Mouse (Mus musculus) heart, embryonic 10.5 days (tissue): ENCODE measurements around the gene Myom1. TPM values are rescaled to one million over a fixed set of nuclear protein-coding genes. Genes with fewer than 3 reads are reported as not detected.

Experiments used
- DNase-seq: peaks from one replicate; pipeline ENCODE4 v3.0.0-alpha.2; 2017; ENCODE audit warnings: low spot score
- H3K27ac ChIP-seq: fragments of 300-500 bp; sonication (generic); 2 replicates; pipeline ENCODE4 v1.5.1; 2016; ENCODE audit warnings: mild to moderate bottlenecking
- H3K27me3 ChIP-seq: fragments of 300-500 bp; sonication (generic); 2 replicates; pipeline ENCODE4 v1.6.1; 2016; ENCODE audit warnings: mild to moderate bottlenecking; ENCODE audit not compliant: poor library complexity, insufficient read depth, severe bottlenecking
- H3K36me3 ChIP-seq: fragments of 300-500 bp; sonication (generic); 2 replicates; pipeline ENCODE4 v1.6.1; 2016; ENCODE audit warnings: mild to moderate bottlenecking, moderate library complexity
- H3K4me1 ChIP-seq: fragments of 300-500 bp; sonication (generic); 2 replicates; pipeline ENCODE4 v1.6.1; 2016; ENCODE audit warnings: mild to moderate bottlenecking
- H3K4me3 ChIP-seq: fragments of 300-500 bp; sonication (generic); 2 replicates; pipeline ENCODE4 v1.5.1; 2016; ENCODE audit warnings: mild to moderate bottlenecking, moderate library complexity
- H3K9me3 ChIP-seq: fragments of 300-500 bp; sonication (generic); 2 replicates; pipeline ENCODE4 v1.6.1; 2016; ENCODE audit warnings: mild to moderate bottlenecking, moderate library complexity
- WGBS: fragments of 180-500 bp; shearing (Covaris S2); methylation state at CpG from one replicate; pipeline ENCODE4 v1.1.7; 2016; 5-methylcytosine and 5-hydroxymethylcytosine counted together
- polyA plus RNA-seq: library from polyadenylated mRNA; unstranded; fragments of >200 nt; fragmentation: Nextera tagmentation; extraction: Ambion mirVana; gene quantifications from 2 replicates; pipeline ENCODE4 v1.2.1, GENCODE M21; 2016

Myom1 gene
- polyA plus RNA-seq, 1 experiment from 2014 or later: 109 TPM

DNA sequence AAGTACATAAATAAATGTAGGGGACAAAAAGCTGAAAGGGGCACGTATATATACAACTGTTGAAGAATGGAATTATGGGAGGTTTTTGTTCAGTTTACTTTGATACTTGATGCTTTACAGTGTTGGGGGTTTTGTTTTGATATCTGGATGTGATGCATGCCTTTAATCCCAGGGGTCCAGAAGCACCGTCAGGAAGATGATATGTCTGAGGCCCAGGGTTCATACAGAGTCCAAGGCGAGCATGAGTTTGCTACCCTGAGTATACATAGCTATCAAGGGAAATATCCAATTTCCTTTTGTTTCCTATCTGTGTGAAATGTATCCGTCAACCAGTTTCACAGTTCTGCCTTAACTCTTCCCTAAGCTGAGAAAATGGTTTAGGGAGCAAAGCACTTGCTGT lies 150.9 kb downstream of the Myom1 start:
- WGBS: 43% methylated on average over 4 of the region's 4 CpGs
- no peak for DNase-seq
- H3K4me3 ChIP-seq: no peak overlapping the region
- no peaks in the 10 kb centered on the region for H3K36me3 ChIP-seq
- no peaks in the 10 kb centered on the region for H3K9me3 ChIP-seq
- H3K4me1 ChIP-seq: 0 out of 2 replicates have a peak, but pooled peaks cover 7% of the 10 kb centered on the region
- H3K27me3 ChIP-seq: no peaks in the 10 kb centered on the region
- H3K27ac ChIP-seq: no peak overlapping the region

DNA sequence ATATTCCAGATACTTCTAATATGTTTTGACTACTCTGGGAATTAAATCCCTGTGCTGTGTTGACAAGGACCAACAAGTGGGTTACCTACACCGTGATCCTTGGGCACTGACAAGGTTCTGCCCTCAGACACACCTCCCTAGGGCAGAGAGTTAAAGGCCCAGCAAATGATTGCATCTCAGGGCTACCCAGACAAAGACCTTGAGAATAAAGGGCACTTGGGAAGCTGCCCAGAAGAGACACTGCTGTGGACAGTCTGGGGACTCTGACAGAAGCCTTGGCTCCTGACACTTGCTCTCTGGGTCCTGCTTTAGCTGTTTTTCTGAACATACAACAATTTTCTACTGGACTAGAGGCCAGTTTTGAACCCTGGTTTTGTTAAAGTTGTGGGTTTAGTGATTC lies 152.8 kb downstream of the Myom1 start:
- WGBS: 51% methylated on average over 1 of the region's 1 CpGs
- Histone ChIP-seq H3K4me3 (no peak overlapping the region), H3K36me3 (no peaks in the 10 kb centered on the region), H3K27me3 (no peaks in the 10 kb centered on the region), H3K9me3 (no peaks in the 10 kb centered on the region), H3K4me1 (peaks cover 15% of the 10 kb centered on the region), H3K27ac (no peak overlapping the region)
- no peak for DNase-seq

DNA sequence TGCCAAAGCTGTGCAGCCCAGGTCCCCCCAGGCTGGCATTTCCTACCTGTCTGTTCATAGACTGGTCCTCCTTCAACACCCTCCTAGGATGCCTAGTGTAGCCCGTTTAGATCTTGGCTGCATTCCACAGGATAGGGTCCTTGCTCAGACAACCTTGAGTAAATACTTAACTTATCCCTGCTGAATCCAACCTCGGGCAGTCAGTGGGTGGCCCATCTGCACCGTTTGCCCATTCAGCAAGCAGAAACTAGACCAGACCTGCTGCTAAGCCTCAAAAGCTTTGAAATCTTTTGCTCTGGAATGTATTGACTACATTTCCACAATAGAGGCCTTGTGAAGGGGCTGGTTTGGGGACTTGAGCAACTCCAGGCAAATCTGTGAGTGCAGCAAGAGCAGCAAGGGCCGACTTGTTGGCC lies 156.7 kb downstream of the Myom1 start:
- 27% methylated on average over 4 of the region's 4 CpGs for WGBS

DNA sequence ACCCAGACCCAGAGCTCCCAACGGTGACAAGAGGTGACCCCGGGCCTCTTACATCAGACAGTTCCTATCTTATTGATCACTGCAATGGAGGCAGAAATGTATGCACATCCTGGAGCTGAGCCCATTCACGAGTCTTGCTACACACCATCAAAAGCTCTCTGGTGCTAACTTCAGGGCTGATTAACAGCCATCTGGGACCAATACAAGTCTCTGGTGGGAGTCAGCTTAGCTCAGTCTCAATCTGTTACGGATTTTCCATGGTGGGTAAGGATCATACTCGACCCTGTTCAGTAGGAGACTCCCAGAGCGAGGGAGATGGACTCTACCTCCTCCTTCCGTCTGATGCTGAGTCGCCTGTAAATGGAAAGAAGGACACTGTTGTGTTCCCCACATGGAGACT lies 157.3 kb downstream of the Myom1 start:
- Histone ChIP-seq H3K4me1 (peaks cover 14% of the 10 kb centered on the region), H3K9me3 (no peaks in the 10 kb centered on the region), H3K27me3 (no peaks in the 10 kb centered on the region), H3K36me3 (no peaks in the 10 kb centered on the region), H3K27ac (peak overlapping the region; percentile 24; the same call in 1 of the 2 replicates), H3K4me3 (no peak overlapping the region)
- DNase-seq: no peak
- 71% methylated on average over 8 of the region's 8 CpGs for WGBS

More for the DNA sequence above, 156.7 kb downstream of the Myom1 start:
- Histone ChIP-seq H3K4me1 (peaks cover 15% of the 10 kb centered on the region), H3K27ac (peak overlapping the region; percentile 24; the same call in 1 of the 2 replicates), H3K36me3 (no peaks in the 10 kb centered on the region), H3K9me3 (no peaks in the 10 kb centered on the region), H3K27me3 (no peaks in the 10 kb centered on the region), H3K4me3 (no peak overlapping the region)
- no peak for DNase-seq

DNA sequence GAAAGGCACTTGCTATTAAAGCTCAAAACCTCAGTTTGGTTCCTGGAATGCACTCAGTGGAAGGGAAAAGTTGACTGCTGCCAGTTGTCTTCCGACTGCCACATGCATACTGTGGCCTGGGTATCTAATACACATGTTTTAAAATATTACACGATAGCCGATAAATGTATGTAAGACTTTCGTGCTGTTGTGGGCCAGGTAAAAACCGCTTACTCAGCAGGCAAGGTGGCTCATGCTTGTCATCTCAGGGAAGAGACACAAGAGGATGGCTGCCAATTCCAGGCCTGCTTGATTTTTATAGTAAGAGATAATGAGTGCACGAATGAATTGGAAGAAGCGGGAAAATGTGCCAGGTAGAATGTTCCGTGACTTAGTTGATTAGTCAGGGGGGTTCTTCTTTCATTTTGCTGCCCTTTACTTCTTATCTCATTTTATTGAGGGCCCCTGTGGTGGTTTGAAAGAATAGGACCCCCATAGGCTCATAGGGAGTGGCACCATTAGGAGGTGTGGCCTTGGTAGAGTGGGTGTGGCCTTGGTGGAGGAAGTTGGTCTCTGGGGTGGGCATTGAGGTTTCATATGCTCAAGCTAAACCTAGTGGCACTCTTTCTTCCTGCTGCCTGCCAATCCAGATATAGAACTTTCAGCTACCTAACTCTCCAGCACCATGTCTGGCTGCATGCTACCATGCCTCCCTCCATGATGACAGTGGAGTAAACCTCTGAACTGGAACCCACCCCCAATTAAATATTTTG lies 158.0 kb downstream of the Myom1 start:
- Histone ChIP-seq H3K27ac (no peak overlapping the region), H3K27me3 (no peaks in the 10 kb centered on the region), H3K4me3 (no peak overlapping the region), H3K4me1 (peaks cover 8% of the 10 kb centered on the region), H3K36me3 (no peaks in the 10 kb centered on the region), H3K9me3 (no peaks in the 10 kb centered on the region)
- 96% methylated on average over 8 of the region's 8 CpGs for WGBS
- no peak for DNase-seq

DNA sequence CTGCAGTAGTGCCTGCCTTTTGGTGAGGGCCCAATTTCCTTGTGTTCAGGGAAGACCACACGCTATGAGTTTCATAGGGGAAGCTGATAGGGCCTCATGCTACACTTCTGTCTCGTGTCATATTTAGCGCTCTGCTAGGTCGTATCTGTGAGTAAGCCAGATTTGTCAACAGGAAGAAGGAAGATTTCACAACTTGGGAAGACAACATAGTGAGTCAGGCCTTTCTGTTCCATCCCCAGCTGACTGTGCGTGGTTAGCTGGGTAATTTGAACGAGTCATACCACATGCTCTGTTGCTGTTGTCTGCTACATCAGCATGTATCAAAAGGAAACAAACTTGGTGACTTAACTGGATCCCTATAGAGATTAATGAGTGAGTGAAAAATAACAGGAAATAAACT lies 162.6 kb downstream of the Myom1 start:
- peaks cover 14% of the 10 kb centered on the region for H3K4me1 ChIP-seq
- no peak overlapping the region for H3K4me3 ChIP-seq
- H3K27ac ChIP-seq: no peak overlapping the region
- no peaks in the 10 kb centered on the region for H3K27me3 ChIP-seq
- WGBS: 70% methylated on average over 6 of the region's 6 CpGs
- no peaks in the 10 kb centered on the region for H3K36me3 ChIP-seq
- no peaks in the 10 kb centered on the region for H3K9me3 ChIP-seq
- no peak for DNase-seq

DNA sequence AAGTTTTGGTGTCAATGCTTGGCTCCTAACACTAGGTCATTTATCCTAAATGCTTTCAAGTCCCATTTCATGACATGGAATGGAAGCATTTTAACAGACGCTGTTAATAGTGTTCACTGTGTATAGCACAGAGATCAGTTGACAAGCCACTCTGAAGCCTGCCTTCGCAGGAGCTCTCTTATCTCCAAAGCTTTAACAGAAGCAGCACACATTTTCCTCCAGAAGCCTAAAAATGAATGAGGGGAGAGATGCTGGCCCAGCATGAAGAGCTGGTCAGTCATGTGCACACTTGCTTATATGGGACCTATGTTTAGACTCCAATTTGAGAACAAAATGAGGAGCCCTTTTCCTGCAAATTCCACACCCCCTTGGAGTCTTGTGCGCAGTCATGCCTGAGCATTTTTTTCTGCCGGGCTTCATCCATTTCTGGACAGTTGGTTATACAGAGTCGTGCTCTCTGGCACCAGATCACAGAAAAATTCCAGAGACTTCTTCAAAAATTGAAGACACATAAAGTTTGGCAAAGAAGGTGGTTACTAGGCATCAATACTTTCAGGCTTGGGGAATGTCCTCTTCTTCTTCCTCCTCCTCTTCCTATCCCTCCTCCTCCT lies 165.9 kb downstream of the Myom1 start:
- peaks cover 14% of the 10 kb centered on the region for H3K4me1 ChIP-seq
- H3K9me3 ChIP-seq: no peaks in the 10 kb centered on the region
- no peak overlapping the region for H3K27ac ChIP-seq
- H3K4me3 ChIP-seq: no peak overlapping the region
- H3K36me3 ChIP-seq: no peaks in the 10 kb centered on the region
- WGBS: 56% methylated on average over 5 of the region's 5 CpGs
- DNase-seq: no peak
- H3K27me3 ChIP-seq: no peaks in the 10 kb centered on the region

DNA sequence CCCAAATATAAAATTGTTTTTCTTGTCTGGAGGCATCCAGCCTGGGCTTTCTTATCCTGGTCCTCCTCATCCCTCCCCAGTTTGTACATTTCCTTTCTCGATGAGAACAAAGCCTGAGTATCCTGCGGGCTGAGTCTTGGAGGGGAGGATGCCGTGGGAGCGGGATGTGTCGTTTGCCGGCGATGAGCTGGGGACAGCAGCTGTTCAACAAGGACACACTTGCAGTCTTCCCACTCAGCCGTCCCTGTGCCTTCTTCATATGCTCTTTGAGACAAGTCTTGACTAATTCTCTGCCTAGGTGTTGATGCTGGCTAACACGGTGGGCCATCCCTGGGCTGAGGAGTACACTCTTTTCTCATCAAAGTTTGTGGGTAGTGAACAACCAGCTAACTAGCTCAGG lies 166.4 kb downstream of the Myom1 start:
- Histone ChIP-seq H3K27ac (no peak overlapping the region), H3K9me3 (no peaks in the 10 kb centered on the region), H3K36me3 (no peaks in the 10 kb centered on the region), H3K4me1 (peaks cover 14% of the 10 kb centered on the region), H3K4me3 (no peak overlapping the region), H3K27me3 (no peaks in the 10 kb centered on the region)
- whole genome bisulfite sequencing: 57% methylated on average over 9 of the region's 9 CpGs
- no peak for DNase-seq

DNA sequence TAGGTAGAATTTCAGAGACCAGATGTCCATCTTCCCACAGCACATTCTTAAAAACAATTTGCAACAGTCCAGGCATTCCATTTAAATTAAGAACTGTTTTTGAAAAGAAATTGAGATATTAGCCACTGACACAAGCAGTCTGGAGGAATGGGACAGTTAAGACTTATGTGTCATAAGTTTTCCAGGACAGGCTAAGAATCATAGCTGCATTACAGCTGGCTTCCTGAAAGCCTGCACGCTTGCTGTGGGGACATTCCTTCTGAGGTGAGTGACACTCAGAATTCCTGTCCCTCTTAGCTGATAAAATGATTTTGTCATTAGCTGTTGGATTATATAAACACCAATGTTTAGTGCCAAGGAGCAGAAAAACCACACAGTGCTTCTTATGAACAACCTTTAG lies 167.2 kb downstream of the Myom1 start:
- peaks cover 14% of the 10 kb centered on the region for H3K4me1 ChIP-seq
- H3K27ac ChIP-seq: no peak overlapping the region
- no peaks in the 10 kb centered on the region for H3K9me3 ChIP-seq
- H3K4me3 ChIP-seq: no peak overlapping the region
- no peak for DNase-seq
- no peaks in the 10 kb centered on the region for H3K36me3 ChIP-seq
- H3K27me3 ChIP-seq: no peaks in the 10 kb centered on the region
- WGBS: 62% methylated on average over 1 of the region's 1 CpGs

DNA sequence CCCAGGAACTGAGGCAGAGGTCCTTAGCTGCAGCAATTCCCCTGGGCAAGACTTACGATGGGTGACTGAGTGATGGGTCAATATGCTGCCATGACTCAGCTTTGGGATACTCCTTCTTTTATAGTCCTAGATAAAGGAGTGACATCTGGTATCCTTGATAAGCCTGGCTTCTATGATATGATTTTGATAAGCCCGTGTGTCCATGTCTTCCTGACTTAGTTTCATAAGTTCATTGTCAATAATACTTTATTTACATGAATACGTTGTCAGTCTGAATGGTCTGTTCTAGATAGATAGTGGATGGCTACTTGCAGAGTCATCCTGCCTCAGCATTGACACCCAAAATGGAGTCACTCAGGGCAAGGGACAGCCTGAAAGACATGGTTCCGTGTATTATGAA lies 168.7 kb downstream of the Myom1 start:
- H3K9me3 ChIP-seq: no peaks in the 10 kb centered on the region
- H3K36me3 ChIP-seq: no peaks in the 10 kb centered on the region
- H3K4me1 ChIP-seq: peaks cover 14% of the 10 kb centered on the region
- H3K27ac ChIP-seq: no peak overlapping the region; the same call in 1 of the 2 replicates
- 67% methylated on average over 4 of the region's 4 CpGs for WGBS
- no peaks in the 10 kb centered on the region for H3K27me3 ChIP-seq
- no peak for DNase-seq
- H3K4me3 ChIP-seq: no peak overlapping the region

Other genes starting within 250 kb of the Myom1 start
- gene Tgif1, start 149.1 kb upstream of the Myom1 start, polyA plus RNA-seq: 31.5 and 58.1 TPM in 2 replicates
- gene Myl12a, start 245 bp downstream of the Myom1 start, polyA plus RNA-seq: 742 and 776 TPM in 2 replicates
- gene Lpin2, start 179.9 kb downstream of the Myom1 start, polyA plus RNA-seq: 20.9 and 24.2 TPM in 2 replicates